Mouse (Mus musculus) heart, embryonic 11.5 days (tissue): ENCODE measurements at regions not wholly inside any gene's neighbourhood (a gene's known extent, or its start where the extent isn't known, plus 50 kb on each side); places are given as distances from the start of the nearest gene placed in this dataset.

ENCODE experiments used
- ATAC-seq: fragments of 200-750 bp; cut with Nextera tagmentation; replicated peaks from 2 replicates; pipeline ENCODE4 v1.8.0; 2017; ENCODE audit warnings: moderate library complexity; ENCODE audit not compliant: insufficient number of reproducible peaks, low FRiP score, low TSS enrichment
- H3K27ac ChIP-seq: fragments of 300-500 bp; sonication (generic); 2 replicates; pipeline ENCODE4 v1.5.1; 2014; ENCODE audit warnings: mild to moderate bottlenecking, low read depth, low read length
- H3K27me3 ChIP-seq: fragments of 300-500 bp; sonication (generic); 2 replicates; pipeline ENCODE4 v1.6.1; 2014; ENCODE audit warnings: mild to moderate bottlenecking, low read length, mixed read lengths; ENCODE audit not compliant: control insufficient read depth, insufficient read depth
- H3K36me3 ChIP-seq: fragments of 300-500 bp; sonication (generic); 2 replicates; pipeline ENCODE4 v1.6.1; 2014; ENCODE audit warnings: mild to moderate bottlenecking, low read length, moderate library complexity, mixed read lengths; ENCODE audit not compliant: control insufficient read depth, insufficient read depth
- H3K4me1 ChIP-seq: fragments of 300-500 bp; sonication (generic); 2 replicates; pipeline ENCODE4 v1.6.1; 2014; ENCODE audit warnings: low read length; ENCODE audit not compliant: control insufficient read depth, insufficient read depth
- H3K4me2 ChIP-seq: fragments of 300-500 bp; sonication (generic); 2 replicates; pipeline ENCODE4 v1.6.1; 2014; ENCODE audit warnings: mild to moderate bottlenecking, moderate library complexity
- H3K4me3 ChIP-seq: fragments of 300-500 bp; sonication (generic); 2 replicates; pipeline ENCODE4 v1.5.1; 2014; ENCODE audit warnings: low read depth, low read length
- H3K9ac ChIP-seq: fragments of 300-500 bp; sonication (generic); 2 replicates; pipeline ENCODE4 v1.6.1; 2014; ENCODE audit warnings: mild to moderate bottlenecking, low read depth, low read length, moderate library complexity
- H3K9me3 ChIP-seq: fragments of 300-500 bp; sonication (generic); replicated peaks from 2 replicates; pipeline ENCODE4 v1.6.1; 2016; ENCODE audit warnings: low read length; ENCODE audit not compliant: control insufficient read depth
- WGBS: fragments of 180-500 bp; shearing (Covaris S2); extraction: QIAGEN DNeasy Blood & Tissue Kit; methylation state at CpG from one replicate; pipeline ENCODE4 v1.1.7; 2014; ENCODE audit not compliant: insufficient replicate concordance; 5-methylcytosine and 5-hydroxymethylcytosine counted together

GRCm38 (mm10) chr15:5554926-5555325 is 310.9 kb upstream of the Ptger4 start:
- H3K4me3 ChIP-seq: no peak overlapping the region
- H3K9ac ChIP-seq: no peak overlapping the region
- H3K27ac ChIP-seq: no peak overlapping the region
- no peak for ATAC-seq
- no peaks in the 10 kb centered on the region for H3K4me1 ChIP-seq
- WGBS: 67% methylated on average over 4 of the region's 4 CpGs
- no peaks in the 10 kb centered on the region for H3K36me3 ChIP-seq
- H3K4me2 ChIP-seq: no peak overlapping the region
- H3K27me3 ChIP-seq: no peaks in the 10 kb centered on the region
- no peaks in the 10 kb centered on the region for H3K9me3 ChIP-seq

- H3K9me3 ChIP-seq: no peaks in the 10 kb centered on the region
- H3K4me3 ChIP-seq: no peak overlapping the region
- H3K36me3 ChIP-seq: no peaks in the 10 kb centered on the region
- no peaks in the 10 kb centered on the region for H3K4me1 ChIP-seq
- no peak overlapping the region for H3K27ac ChIP-seq
- H3K27me3 ChIP-seq: no peaks in the 10 kb centered on the region
- no peak for ATAC-seq
- no peak overlapping the region for H3K4me2 ChIP-seq
- 77% methylated on average over 7 of the region's 7 CpGs for WGBS
- no peak overlapping the region for H3K9ac ChIP-seq
These were observed 311.5 kb upstream of the Ptger4 start for GRCm38 (mm10) chr15:5555381-5556066.

GRCm38 (mm10) chr15:5561783-5562182 is 317.8 kb upstream of the Ptger4 start:
- no peak for ATAC-seq
- H3K9me3 ChIP-seq: no peaks in the 10 kb centered on the region
- WGBS: 86% methylated on average over 4 of the region's 4 CpGs
- no peak overlapping the region for H3K4me2 ChIP-seq
- no peak overlapping the region for H3K4me3 ChIP-seq
- H3K9ac ChIP-seq: no peak overlapping the region
- no peak overlapping the region for H3K27ac ChIP-seq
- H3K4me1 ChIP-seq: no peaks in the 10 kb centered on the region
- no peaks in the 10 kb centered on the region for H3K27me3 ChIP-seq
- no peaks in the 10 kb centered on the region for H3K36me3 ChIP-seq

GRCm38 (mm10) chr15:5574366-5574765 is 330.4 kb upstream of the Ptger4 start:
- Histone ChIP-seq H3K9me3 (no peaks in the 10 kb centered on the region), H3K27me3 (no peaks in the 10 kb centered on the region), H3K4me1 (no peaks in the 10 kb centered on the region), H3K4me2 (no peak overlapping the region), H3K36me3 (no peaks in the 10 kb centered on the region), H3K9ac (no peak overlapping the region), H3K4me3 (no peak overlapping the region), H3K27ac (no peak overlapping the region)
- ATAC-seq: no peak

- WGBS: 69% methylated on average over 2 of the region's 2 CpGs
- Histone ChIP-seq H3K9ac (no peak overlapping the region), H3K9me3 (no peaks in the 10 kb centered on the region), H3K4me1 (no peaks in the 10 kb centered on the region), H3K27ac (no peak overlapping the region), H3K4me3 (no peak overlapping the region), H3K4me2 (no peak overlapping the region), H3K36me3 (no peaks in the 10 kb centered on the region), H3K27me3 (no peaks in the 10 kb centered on the region)
- ATAC-seq: no peak
These were observed 335.6 kb upstream of the Ptger4 start for GRCm38 (mm10) chr15:5579559-5579958.

- H3K9ac ChIP-seq: no peak overlapping the region
- no peaks in the 10 kb centered on the region for H3K9me3 ChIP-seq
- WGBS: 91% methylated on average over 4 of the region's 4 CpGs
- H3K27ac ChIP-seq: no peak overlapping the region
- no peak for ATAC-seq
- no peaks in the 10 kb centered on the region for H3K36me3 ChIP-seq
- H3K4me3 ChIP-seq: no peak overlapping the region
- no peaks in the 10 kb centered on the region for H3K4me1 ChIP-seq
- H3K4me2 ChIP-seq: no peak overlapping the region
- H3K27me3 ChIP-seq: no peaks in the 10 kb centered on the region
These were observed 336.4 kb upstream of the Ptger4 start for GRCm38 (mm10) chr15:5580416-5580815.

- H3K36me3 ChIP-seq: no peaks in the 10 kb centered on the region
- no peak overlapping the region for H3K27ac ChIP-seq
- no peak overlapping the region for H3K4me3 ChIP-seq
- no peaks in the 10 kb centered on the region for H3K4me1 ChIP-seq
- 76% methylated on average over 2 of the region's 2 CpGs for WGBS
- no peak overlapping the region for H3K9ac ChIP-seq
- H3K27me3 ChIP-seq: no peaks in the 10 kb centered on the region
- no peaks in the 10 kb centered on the region for H3K9me3 ChIP-seq
- ATAC-seq: no peak
- no peak overlapping the region for H3K4me2 ChIP-seq
These were observed 340.4 kb upstream of the Ptger4 start for GRCm38 (mm10) chr15:5584381-5584780.

- H3K4me3 ChIP-seq: no peak overlapping the region
- H3K9ac ChIP-seq: no peak overlapping the region
- no peaks in the 10 kb centered on the region for H3K27me3 ChIP-seq
- no peak overlapping the region for H3K27ac ChIP-seq
- no peak overlapping the region for H3K4me2 ChIP-seq
- H3K4me1 ChIP-seq: no peaks in the 10 kb centered on the region
- H3K9me3 ChIP-seq: no peaks in the 10 kb centered on the region
- ATAC-seq: no peak
- WGBS: 58% methylated on average over 4 of the region's 4 CpGs
- no peaks in the 10 kb centered on the region for H3K36me3 ChIP-seq
These were observed 360.8 kb upstream of the Ptger4 start for GRCm38 (mm10) chr15:5604732-5605266.

GRCm38 (mm10) chr15:5607533-5607932 is 363.5 kb upstream of the Ptger4 start:
- WGBS: 57% methylated on average over 2 of the region's 2 CpGs
- no peak for ATAC-seq
- no peaks in the 10 kb centered on the region for H3K4me1 ChIP-seq
- H3K9me3 ChIP-seq: no peaks in the 10 kb centered on the region
- no peak overlapping the region for H3K9ac ChIP-seq
- no peaks in the 10 kb centered on the region for H3K36me3 ChIP-seq
- H3K27ac ChIP-seq: no peak overlapping the region
- H3K4me2 ChIP-seq: no peak overlapping the region
- H3K27me3 ChIP-seq: no peaks in the 10 kb centered on the region
- no peak overlapping the region for H3K4me3 ChIP-seq
